8 mouse cellular contexts compared by ENCODE assay signal in genomic region chr8:121730646-121731045, GRCm38 (mm10). TPM values are rescaled to one million over a fixed set of nuclear protein-coding genes. Genes with fewer than 3 reads are reported as not detected.
DNase-seq lines count a peak whose midpoint lies in the region; ATAC-seq and TF ChIP-seq lines count a peak whose summit lies in the region.

No protein-coding gene starts in this region.

- under 1% methylated on average over 37 of the region's 37 CpGs for WGBS in heart, embryonic 10.5 days
- under 1% methylated on average over 28 of the region's 37 CpGs for WGBS in embryonic facial prominence, embryonic 14.5 days
- 2% methylated on average over 35 of the region's 37 CpGs for WGBS in limb, embryonic 15.5 days

- no peak for TF ChIP-seq CTCF in E14TG2a.4 (conservative IDR thresholded peaks at IDR 0.05; ENCODE audit: low read length)

- H3K9ac ChIP-seq in embryonic facial prominence, embryonic 14.5 days (ENCODE audit: low read depth, low read length) = no peak overlapping the region
- H3K9ac ChIP-seq in limb, embryonic 15.5 days = no peak overlapping the region

- peak overlapping the region; percentile 85 for H3K4me2 ChIP-seq in embryonic facial prominence, embryonic 14.5 days (ENCODE audit: low read depth, low read length)
- H3K4me2 ChIP-seq in limb, embryonic 15.5 days = peak overlapping the region; percentile 81

- H3K4me1 ChIP-seq in heart, embryonic 10.5 days = peaks cover 14% of the 10 kb centered on the region
- H3K4me1 ChIP-seq in E14TG2a.4 (replicated peaks; ENCODE audit: low read depth, low read length) = peaks cover 27% of the 10 kb centered on the region
- H3K4me1 ChIP-seq in embryonic facial prominence, embryonic 14.5 days (ENCODE audit: control insufficient read depth, insufficient read depth, low read length) = no peaks in the 10 kb centered on the region
- H3K4me1 ChIP-seq in limb, embryonic 15.5 days = peaks cover 14% of the 10 kb centered on the region

- no peak for ATAC-seq in embryonic facial prominence, embryonic 14.5 days (ENCODE audit: low read depth)
- ATAC-seq in limb, embryonic 15.5 days (ENCODE audit: insufficient number of reproducible peaks, low FRiP score, low TSS enrichment, low read depth) = no peak
- ATAC-seq in CD4-positive, CD25-positive, alpha-beta regulatory T cell, adult 4 months = no peak

- no peaks in the 10 kb centered on the region for H3K9me3 ChIP-seq in heart, embryonic 10.5 days
- no peaks in the 10 kb centered on the region for H3K9me3 ChIP-seq in E14TG2a.4 (ENCODE audit: low read length)
- no peaks in the 10 kb centered on the region for H3K9me3 ChIP-seq in embryonic facial prominence, embryonic 14.5 days (ENCODE audit: control insufficient read depth, low read length)
- no peaks in the 10 kb centered on the region; the same call in 1 of the 2 replicates for H3K9me3 ChIP-seq in limb, embryonic 15.5 days

- H3K4me3 ChIP-seq in heart, embryonic 10.5 days = peak overlapping the region; percentile 64
- peak overlapping the region; percentile 79 for H3K4me3 ChIP-seq in E14TG2a.4 (replicated peaks; ENCODE audit: low read length)
- H3K4me3 ChIP-seq in embryonic facial prominence, embryonic 14.5 days (ENCODE audit: low read depth, low read length) = peak overlapping the region; percentile 48
- H3K4me3 ChIP-seq in limb, embryonic 15.5 days = peak overlapping the region; percentile 46

- no peak overlapping the region for H3K27ac ChIP-seq in heart, embryonic 10.5 days
- no peak overlapping the region for H3K27ac ChIP-seq in embryonic facial prominence, embryonic 14.5 days (replicated peaks; ENCODE audit: low read depth, low read length)
- H3K27ac ChIP-seq in limb, embryonic 15.5 days = no peak overlapping the region

- no peak for DNase-seq in heart, embryonic 10.5 days (ENCODE audit: low spot score)
- DNase-seq in heart, postnatal 4 days = no peak
- DNase-seq in embryonic facial prominence, embryonic 14.5 days (ENCODE audit: low spot score) = no peak
- DNase-seq in thymus, postnatal 14 days = no peak
- DNase-seq in urinary bladder, postnatal 4 days (ENCODE audit: low spot score in 2 of 2) = no peak

- peaks cover 89% of the 10 kb centered on the region for H3K27me3 ChIP-seq in heart, embryonic 10.5 days (ENCODE audit: insufficient read depth, poor library complexity, severe bottlenecking)
- H3K27me3 ChIP-seq in E14TG2a.4 (ENCODE audit: insufficient read depth, low read length) = peaks cover 69% of the 10 kb centered on the region
- peaks cover 66% of the 10 kb centered on the region for H3K27me3 ChIP-seq in embryonic facial prominence, embryonic 14.5 days (replicated peaks; ENCODE audit: control insufficient read depth, insufficient read depth, low read length)
- peaks cover 75% of the 10 kb centered on the region for H3K27me3 ChIP-seq in limb, embryonic 15.5 days

- no peaks in the 10 kb centered on the region for H3K36me3 ChIP-seq in heart, embryonic 10.5 days
- H3K36me3 ChIP-seq in E14TG2a.4 (ENCODE audit: insufficient read depth, low read length) = no peaks in the 10 kb centered on the region
- no peaks in the 10 kb centered on the region for H3K36me3 ChIP-seq in embryonic facial prominence, embryonic 14.5 days (ENCODE audit: control insufficient read depth, insufficient read depth, low read length)
- no peaks in the 10 kb centered on the region for H3K36me3 ChIP-seq in limb, embryonic 15.5 days

RNA-seq across cellular contexts. Expression of gene Jph3, which starts 1.2 kb away (rescaled TPM):
- polyA plus RNA-seq in heart, embryonic 10.5 days (2016; fragmentation: Nextera tagmentation; extraction: Ambion mirVana) = 0.74 and 1.4 TPM in 2 replicates
- total RNA-seq in heart, postnatal 4 days (2021) = under 1 TPM in 1 of 2 experiments, not detected in 1; 0.07 TPM
- polyA plus RNA-seq in embryonic facial prominence, embryonic 14.5 days (2014; fragmentation: Nextera tagmentation; extraction: Ambion mirVana) = 4.0 and 4.9 TPM in 2 replicates
- 0.36 and 0.49 TPM in 2 replicates for polyA plus RNA-seq in limb, embryonic 15.5 days (2015; fragmentation: Nextera tagmentation; extraction: Ambion mirVana)
- polyA plus RNA-seq in CD4-positive, CD25-positive, alpha-beta regulatory T cell, adult 4 months (2017; shearing (Covaris generic)) = under 1 TPM in 1 of 2 experiments, not detected in 1; 0.12 TPM
